Mouse (Mus musculus): ENCODE measurements around the gene Rab3gap2.

- TF ChIP-seq CTCF (IDR thresholded peaks at IDR 0.05; ENCODE audit: insufficient read depth, low read length) (no peak), POLR2A (IDR thresholded peaks at IDR 0.05; ENCODE audit: borderline replicate concordance, extremely low read depth, low read depth, low read length) (no peak)
Observed at GRCm38 (mm10) chr1:185217966-185218365, 14.0 kb downstream of the Rab3gap2 start.
